Mouse (Mus musculus) bone marrow, adult 2 months (tissue): ENCODE measurements around the gene Camta1. TPM values are rescaled to one million over a fixed set of nuclear protein-coding genes. Genes with fewer than 3 reads are reported as not detected.

Source experiments
- H3K27ac ChIP-seq: fragments of 200-500 bp; 2 replicates; pipeline ENCODE4 v1.5.1; 2012; ENCODE audit warnings: low read depth, mild to moderate bottlenecking, control low read depth, inconsistent platforms, low read length; ENCODE audit not compliant: control insufficient read depth, poor library complexity, insufficient read depth
- H3K4me1 ChIP-seq: fragments of 200-500 bp; 2 replicates; pipeline ENCODE4 v1.6.1; 2011; ENCODE audit warnings: low read length; ENCODE audit not compliant: control insufficient read depth, insufficient read depth
- H3K4me3 ChIP-seq: fragments of 200-500 bp; replicated peaks from 2 replicates; pipeline ENCODE3; 2011; ENCODE audit warnings: mild to moderate bottlenecking, low read depth, low read length, control low read depth; ENCODE audit not compliant: control insufficient read depth
- CTCF ChIP-seq: fragments of 200-500 bp; IDR thresholded peaks from 2 replicates; pipeline ENCODE4 v1.5.1; 2011; ENCODE audit warnings: low read length, control low read depth; ENCODE audit not compliant: control insufficient read depth, insufficient read depth
- POLR2A ChIP-seq: fragments of 200-500 bp; IDR thresholded peaks from 2 replicates; pipeline ENCODE4 v1.6.1; 2011; ENCODE audit warnings: low read depth, mild to moderate bottlenecking, control low read depth, low read length, borderline replicate concordance; ENCODE audit not compliant: control insufficient read depth
- WGBS: fragments of 180-500 bp; shearing (Covaris S2); methylation state at CpG from one replicate; pipeline ENCODE4 v1.1.7; 2018; 5-methylcytosine and 5-hydroxymethylcytosine counted together
- polyA plus RNA-seq: library from polyadenylated mRNA; stranded (reverse); fragments of >200 nt; gene quantifications from 2 replicates; pipeline ENCODE4 v1.2.4, GENCODE M21; 2011; ENCODE audit warnings: low replicate concordance; ENCODE audit not compliant: missing spikeins, insufficient read depth, insufficient read length

The Camta1 gene
- polyA plus RNA-seq, 1 experiment, result 26.6 TPM

DNA sequence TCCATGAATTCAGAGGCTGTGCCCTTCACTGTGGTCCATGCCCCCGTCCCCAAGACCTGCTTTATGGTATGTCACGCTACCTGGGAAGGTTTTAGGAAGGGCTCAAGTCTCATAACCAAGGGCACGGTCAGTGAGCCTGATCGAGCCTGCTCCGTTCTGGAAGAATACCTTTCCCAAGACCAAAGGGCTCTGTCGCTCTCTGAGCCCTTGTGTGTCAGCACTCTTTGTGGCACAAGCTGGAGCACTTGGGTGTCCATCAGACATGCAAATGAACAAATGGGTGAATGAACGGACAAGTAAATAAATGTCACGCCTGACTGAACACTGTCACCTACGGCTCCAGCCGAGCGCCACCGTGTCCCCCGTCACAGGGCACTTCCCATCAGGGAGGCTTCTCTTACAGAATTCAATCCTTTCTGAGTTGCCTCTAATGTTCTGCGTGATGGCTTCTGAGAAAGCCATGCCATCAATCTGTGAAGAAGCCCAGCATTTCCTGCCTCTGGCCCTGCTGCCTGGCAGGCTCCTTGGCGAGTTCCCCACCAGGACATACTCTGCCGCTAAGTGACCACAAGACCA lies 386.7 kb downstream of the Camta1 start:
- H3K4me3 ChIP-seq, result no peak overlapping the region
- TF ChIP-seq POLR2A, result no peak
- no peak overlapping the region for H3K27ac ChIP-seq
- no peaks in the 10 kb centered on the region for H3K4me1 ChIP-seq
- 86% methylated on average over 16 of the region's 16 CpGs for WGBS

DNA sequence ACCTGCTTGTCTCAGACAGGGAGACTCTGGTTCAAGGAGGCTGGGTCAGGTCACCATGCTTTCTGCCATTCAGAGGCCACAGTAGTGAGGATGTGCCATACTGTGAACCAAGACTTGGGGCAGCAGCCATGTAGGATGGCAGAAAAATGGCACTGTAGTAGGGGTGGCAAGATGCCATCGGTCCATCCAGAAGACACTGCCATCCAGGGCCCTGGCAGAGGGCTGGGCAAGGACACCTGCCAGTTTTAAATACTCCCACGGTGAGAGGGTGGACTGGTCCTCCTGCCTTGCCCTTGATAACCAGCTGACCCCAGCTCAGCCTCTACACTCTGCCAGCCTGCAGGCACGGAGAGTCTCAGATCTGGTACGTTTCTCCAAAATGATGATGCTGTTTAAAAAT lies 389.8 kb downstream of the Camta1 start:
- Histone ChIP-seq H3K4me1 (no peaks in the 10 kb centered on the region), H3K4me3 (no peak overlapping the region), H3K27ac (no peak overlapping the region)
- whole genome bisulfite sequencing, result 76% methylated on average over 4 of the region's 4 CpGs
- no peak for TF ChIP-seq CTCF
- TF ChIP-seq POLR2A, result no peak

DNA sequence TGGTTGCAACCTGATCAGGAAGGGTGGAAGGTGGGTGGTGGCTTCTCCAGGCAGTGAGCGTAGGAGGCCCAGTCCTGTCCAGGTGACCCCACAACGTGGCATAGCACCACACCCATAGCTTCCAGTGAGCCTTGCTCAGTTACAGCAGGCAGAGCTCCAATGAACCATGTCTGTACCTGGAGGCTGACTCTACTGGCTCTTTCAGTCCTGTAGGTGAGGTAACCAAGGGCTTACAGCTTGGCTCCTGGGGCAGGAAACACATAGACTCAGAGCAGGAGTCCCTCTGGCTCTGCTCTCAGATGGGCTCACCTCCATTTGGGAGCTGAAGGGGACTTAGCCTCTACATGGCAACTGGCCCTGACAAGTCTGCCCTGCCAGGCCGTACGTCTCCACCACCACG lies 393.3 kb downstream of the Camta1 start:
- WGBS, result 71% methylated on average over 5 of the region's 5 CpGs
- no peaks in the 10 kb centered on the region for H3K4me1 ChIP-seq
- H3K27ac ChIP-seq, result no peak overlapping the region
- H3K4me3 ChIP-seq, result no peak overlapping the region
- TF ChIP-seq POLR2A, result no peak
- TF ChIP-seq CTCF, result no peak

DNA sequence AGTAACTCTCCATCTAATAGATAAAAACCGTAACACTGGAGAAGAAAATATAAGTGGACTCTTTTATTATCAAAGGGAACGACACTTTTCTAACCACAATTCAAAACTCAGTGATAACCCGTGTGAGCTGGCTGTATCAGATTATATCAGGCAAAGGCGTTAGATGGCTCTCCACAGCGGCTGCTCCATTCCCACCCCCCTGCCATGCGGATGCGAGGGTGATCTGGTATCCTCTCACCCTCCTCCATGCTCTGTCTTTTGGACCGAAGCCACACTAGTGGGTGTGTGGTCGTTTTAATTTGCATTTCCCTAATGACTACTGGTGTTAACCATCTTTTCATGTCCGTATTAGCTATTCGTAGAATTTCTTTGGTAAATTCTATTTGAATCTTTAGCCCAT lies 403.0 kb downstream of the Camta1 start:
- TF ChIP-seq POLR2A, result no peak
- H3K4me3 ChIP-seq, result no peak overlapping the region
- 76% methylated on average over 11 of the region's 11 CpGs for WGBS
- no peaks in the 10 kb centered on the region for H3K4me1 ChIP-seq
- no peak overlapping the region for H3K27ac ChIP-seq

DNA sequence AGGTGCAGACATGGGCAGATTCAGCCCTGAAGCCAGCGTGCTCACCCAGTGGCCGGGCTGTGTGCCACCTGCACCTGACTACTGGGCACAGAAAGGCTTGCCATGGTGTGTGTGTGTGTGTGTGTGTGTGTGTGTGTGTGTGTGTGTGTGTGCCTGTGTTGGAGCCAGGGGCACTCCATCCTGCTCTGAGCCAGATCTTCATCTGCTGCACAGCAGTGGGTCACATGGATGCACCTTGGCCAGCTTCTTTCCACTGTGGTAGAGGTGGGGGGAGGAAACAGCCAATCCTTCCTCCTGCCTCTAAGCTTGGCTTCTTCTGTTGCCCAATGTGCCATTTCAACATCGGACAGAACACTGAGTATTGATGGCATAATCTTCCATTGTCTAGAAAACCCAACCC lies 407.1 kb downstream of the Camta1 start:
- no peak for TF ChIP-seq CTCF
- no peak for TF ChIP-seq POLR2A
- WGBS, result 73% methylated on average over 3 of the region's 3 CpGs
- Histone ChIP-seq H3K27ac (no peak overlapping the region), H3K4me1 (no peaks in the 10 kb centered on the region), H3K4me3 (no peak overlapping the region)

DNA sequence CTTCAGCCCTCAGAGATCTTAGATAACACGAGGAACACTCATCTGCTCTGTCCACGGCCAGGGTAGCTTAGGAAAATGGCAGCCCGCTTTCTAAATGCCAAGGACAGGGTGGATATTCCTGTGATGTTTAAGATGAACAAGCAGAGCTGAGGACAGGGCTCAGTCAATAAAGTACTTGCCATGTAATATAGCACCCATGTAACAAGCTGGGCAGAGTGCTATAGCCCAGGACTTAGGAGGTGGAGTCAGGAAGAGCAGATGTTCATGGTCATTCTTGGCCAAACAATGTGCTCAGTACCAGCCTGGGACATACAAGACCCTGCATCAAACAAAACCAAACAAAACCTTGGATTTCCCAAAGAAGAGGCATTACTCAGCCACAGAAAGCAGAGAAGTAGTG lies 407.6 kb downstream of the Camta1 start:
- WGBS, result 78% methylated on average over 3 of the region's 3 CpGs
- TF ChIP-seq CTCF (no peak), POLR2A (no peak)
- Histone ChIP-seq H3K4me1 (no peaks in the 10 kb centered on the region), H3K27ac (no peak overlapping the region), H3K4me3 (no peak overlapping the region)

DNA sequence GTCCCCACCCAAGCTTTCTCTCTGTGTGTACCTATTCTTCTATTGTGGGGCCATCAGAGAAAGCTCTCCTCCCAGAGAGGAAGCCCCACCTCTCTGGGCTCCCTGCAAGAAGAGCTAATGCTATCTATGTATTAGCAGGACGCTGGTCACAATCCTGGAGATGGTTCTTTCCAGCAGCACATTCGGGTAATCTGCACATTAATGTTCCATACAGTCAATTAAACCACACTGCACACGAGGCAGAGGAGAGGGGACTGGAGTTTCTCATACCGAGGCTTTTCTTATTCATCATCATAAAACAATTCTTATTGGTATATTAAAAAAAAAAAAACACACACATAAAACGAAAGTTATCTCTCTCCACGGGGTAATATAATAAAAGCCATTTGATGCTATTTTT lies 409.8 kb downstream of the Camta1 start:
- 65% methylated on average over 6 of the region's 6 CpGs for WGBS
- Histone ChIP-seq H3K4me3 (no peak overlapping the region), H3K27ac (no peak overlapping the region), H3K4me1 (no peaks in the 10 kb centered on the region)
- TF ChIP-seq CTCF (no peak), POLR2A (no peak)

DNA sequence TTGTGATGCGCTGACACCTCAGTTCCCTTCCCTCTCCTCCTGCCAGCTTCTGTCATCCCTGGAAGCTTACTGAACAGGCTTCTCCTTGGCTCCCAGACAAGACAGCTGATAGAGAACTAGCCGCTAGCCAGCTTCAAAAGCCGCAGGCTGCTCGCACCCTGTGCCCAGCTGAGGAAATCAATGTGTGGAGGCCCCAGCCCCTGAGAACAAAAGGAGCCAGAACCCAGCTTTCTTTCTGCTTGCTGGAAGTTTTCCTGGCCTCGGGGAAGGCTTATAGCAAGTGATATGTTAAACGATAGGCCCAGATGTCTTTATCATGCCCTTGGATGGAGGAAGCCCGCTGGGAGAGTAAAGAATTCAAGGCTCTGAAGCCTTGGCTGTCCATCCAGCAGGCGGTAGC lies 411.7 kb downstream of the Camta1 start:
- no peak for TF ChIP-seq CTCF
- no peak for TF ChIP-seq POLR2A
- H3K4me3 ChIP-seq, result no peak overlapping the region
- H3K4me1 ChIP-seq, result no peaks in the 10 kb centered on the region
- 47% methylated on average over 8 of the region's 8 CpGs for WGBS
- H3K27ac ChIP-seq, result no peak overlapping the region

DNA sequence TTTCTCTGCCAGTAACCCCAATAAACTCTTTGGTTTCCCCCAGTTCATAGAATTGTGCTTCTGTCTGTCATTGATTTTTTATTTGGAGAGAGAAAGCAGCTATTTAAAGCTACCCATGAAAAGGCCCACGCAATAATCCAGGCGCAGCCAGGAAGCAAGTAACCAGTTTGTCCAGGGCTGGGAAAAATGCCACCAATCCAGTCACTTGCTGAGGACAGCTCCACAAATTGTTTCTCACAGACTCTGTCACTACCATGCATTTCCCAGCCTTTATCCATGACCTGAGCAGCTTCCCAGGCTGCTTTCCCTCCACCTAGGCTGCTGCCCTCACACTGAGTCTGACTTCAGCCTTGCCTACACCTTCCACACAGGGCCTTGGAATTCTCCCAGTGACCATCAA lies 413.3 kb downstream of the Camta1 start:
- Histone ChIP-seq H3K27ac (no peak overlapping the region), H3K4me3 (no peak overlapping the region), H3K4me1 (no peaks in the 10 kb centered on the region)
- TF ChIP-seq CTCF (no peak), POLR2A (no peak)
- WGBS, result 85% methylated on average over 2 of the region's 2 CpGs
